Mouse (Mus musculus) CD4-positive helper T cell, adult 2 months (primary cell): ENCODE results near the gene Apobec1.
"Not testable (repeated sequence)": the region's sequence is repeated elsewhere in the genome, so short reads cannot be mapped to it uniquely, and the experiment has no call there.

Experiments used
- DNase-seq: peaks from one replicate; pipeline ENCODE4 v3.0.0-alpha.2; 2012; ENCODE audit warnings: low read depth, missing footprints, low spot score

The Apobec1 gene

GRCm38 (mm10) chr6:122604260-122604659 is 2.0 kb upstream of the Apobec1 start:
- DNase-seq: no peak

- peak; percentile 45 for DNase-seq
Measured at GRCm38 (mm10) chr6:122602992-122603322, 713 bp upstream of the Apobec1 start.

- DNase-seq: no peak
Measured at GRCm38 (mm10) chr6:122601615-122602014, 629 bp downstream of the Apobec1 start.

- DNase-seq: no peak
Measured at GRCm38 (mm10) chr6:122601031-122601430, 1.2 kb downstream of the Apobec1 start.

GRCm38 (mm10) chr6:122600066-122600646 is 2.1 kb downstream of the Apobec1 start:
- DNase-seq: no peak

GRCm38 (mm10) chr6:122599054-122599737 is 3.0 kb downstream of the Apobec1 start:
- no peak for DNase-seq

- no peak for DNase-seq
Measured at GRCm38 (mm10) chr6:122598436-122598835, 3.8 kb downstream of the Apobec1 start.

GRCm38 (mm10) chr6:122598014-122598413 is 4.2 kb downstream of the Apobec1 start:
- no peak for DNase-seq

GRCm38 (mm10) chr6:122596608-122597007 is 5.6 kb downstream of the Apobec1 start:
- DNase-seq: no peak

GRCm38 (mm10) chr6:122595637-122596036 is 6.6 kb downstream of the Apobec1 start:
- no peak for DNase-seq

- no peak for DNase-seq
Measured at GRCm38 (mm10) chr6:122592905-122593304, 9.3 kb downstream of the Apobec1 start.

GRCm38 (mm10) chr6:122591027-122591758 is 11.1 kb downstream of the Apobec1 start:
- no peak for DNase-seq

GRCm38 (mm10) chr6:122579086-122579485 is 23.2 kb downstream of the Apobec1 start:
- DNase-seq: no peak

- DNase-seq: no peak
Measured at GRCm38 (mm10) chr6:122577030-122577429, 25.2 kb downstream of the Apobec1 start.

GRCm38 (mm10) chr6:122575037-122575436 is 27.2 kb downstream of the Apobec1 start:
- not testable (repeated sequence) for DNase-seq

GRCm38 (mm10) chr6:122571617-122571959 is 30.7 kb downstream of the Apobec1 start:
- no peak for DNase-seq

- DNase-seq: no peak
Measured at GRCm38 (mm10) chr6:122570695-122571616, 31.3 kb downstream of the Apobec1 start.

- no peak for DNase-seq
Measured at GRCm38 (mm10) chr6:122569762-122570161, 32.5 kb downstream of the Apobec1 start.

- no peak for DNase-seq
Measured at GRCm38 (mm10) chr6:122569113-122569512, 33.1 kb downstream of the Apobec1 start.

- DNase-seq: no peak
Measured at GRCm38 (mm10) chr6:122565070-122565784, 37.0 kb downstream of the Apobec1 start.

GRCm38 (mm10) chr6:122562463-122562862 is 39.8 kb downstream of the Apobec1 start:
- peak; percentile 65 for DNase-seq
